Comparison of ENCODE assay signal across 7 mouse cellular contexts in the genomic region with DNA sequence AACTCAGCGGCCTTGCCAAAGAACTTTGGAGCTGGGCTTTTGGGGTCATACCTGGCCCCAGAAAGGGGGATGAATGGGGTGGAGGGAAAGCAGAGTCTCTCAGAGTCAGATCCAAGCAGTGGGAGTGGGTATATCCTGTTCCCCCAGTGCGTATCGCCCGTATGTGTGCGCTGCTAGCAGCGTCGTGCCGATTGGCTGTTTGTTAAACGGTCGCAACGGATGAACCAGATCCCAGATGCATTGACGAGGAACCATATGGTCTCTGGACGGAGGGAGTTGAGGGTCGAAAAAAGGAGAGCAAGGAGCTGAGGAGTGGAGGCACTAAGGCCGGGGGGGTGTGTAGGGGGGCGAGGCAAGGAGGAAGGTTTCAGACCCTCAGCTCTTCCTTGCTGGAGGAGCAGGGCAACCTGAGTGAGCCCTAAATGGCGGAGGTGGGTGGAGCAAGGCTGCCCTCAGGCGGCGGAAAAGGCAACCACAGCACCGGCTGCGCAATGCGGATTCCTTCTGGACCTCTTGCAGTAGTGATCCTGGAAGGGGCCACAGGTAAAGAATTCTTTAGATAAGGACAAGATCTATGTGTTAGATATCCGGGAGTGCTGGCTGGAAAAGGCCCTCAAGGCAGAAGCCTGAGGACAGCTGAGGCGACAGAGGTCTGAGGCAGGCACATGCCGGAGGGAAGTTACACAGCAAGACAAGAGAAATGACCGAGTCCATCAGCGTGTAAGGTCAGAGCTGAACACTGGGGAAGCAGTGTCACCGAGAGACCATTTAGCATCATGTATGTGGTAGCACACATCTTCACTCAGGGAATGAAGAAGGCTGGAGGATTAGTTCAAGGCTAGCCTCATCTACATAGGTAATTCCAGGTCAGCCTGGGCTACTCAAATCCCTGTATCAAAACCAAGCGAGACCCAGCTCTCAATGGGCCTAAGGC. TPM values are rescaled to one million over a fixed set of nuclear protein-coding genes. Genes with fewer than 3 reads are reported as not detected.
A peak's percentile ranks its signal among the peaks of the same experiment; 100 is the strongest.
DNase-seq lines count a peak whose midpoint lies in the region; ATAC-seq and TF ChIP-seq lines count a peak whose summit lies in the region.

No protein-coding gene starts in this region.

- peak; percentile 86 for TF ChIP-seq CTCF in left cerebral cortex, adult 2 months (IDR thresholded peaks at IDR 0.05)

- 10% methylated on average over 29 of the region's 29 CpGs for WGBS in hindbrain, embryonic 14.5 days

- peak; percentile 58 for DNase-seq in WW6 (ENCODE audit: low read depth, low spot score)
- DNase-seq in cerebellum, adult 9-11 months: peak; percentile 87
- DNase-seq in frontal cortex, adult 2 months (ENCODE audit: extremely low spot score in 1 of 2, low spot score in 1 of 2): peak; percentile 80 to 93
- peak; percentile 88 for DNase-seq in hindbrain, embryonic 14.5 days (ENCODE audit: low spot score)
- peak; percentile 85 to 88 for DNase-seq in left cerebral cortex, adult 2 months (ENCODE audit: extremely low spot score in 1 of 2, low spot score in 2 of 2)
- peak; percentile 83 for DNase-seq in right cerebral cortex, postnatal 25 days

- H3K4me1 ChIP-seq in hindbrain, embryonic 14.5 days (replicated peaks; ENCODE audit: control insufficient read depth, insufficient read depth, low read length): peaks cover 44% of the 10 kb centered on the region

- H3K36me3 ChIP-seq in hindbrain, embryonic 14.5 days (replicated peaks; ENCODE audit: control insufficient read depth, insufficient read depth): peaks cover 8% of the 10 kb centered on the region

- peak overlapping the region; percentile 96 for H3K27ac ChIP-seq in hindbrain, embryonic 14.5 days
- peak overlapping the region; percentile 78 for H3K27ac ChIP-seq in left cerebral cortex, adult 2 months

- H3K27me3 ChIP-seq in hindbrain, embryonic 14.5 days (ENCODE audit: control insufficient read depth, insufficient read depth, low read length): 0 out of 2 replicates have a peak, but pooled peaks cover 5% of the 10 kb centered on the region

- peak overlapping the region; percentile 90 for H3K4me3 ChIP-seq in hindbrain, embryonic 14.5 days (replicated peaks; ENCODE audit: low read length)
- H3K4me3 ChIP-seq in left cerebral cortex, adult 2 months: 0 out of 2 replicates have a peak overlapping the region, but pooled peaks have one; percentile 5

- peak; percentile 70 for ATAC-seq in hindbrain, embryonic 14.5 days (ENCODE audit: low FRiP score)
- ATAC-seq in megakaryocyte, adult 5-6 weeks (ENCODE audit: poor library complexity, severe bottlenecking): peak; percentile 72

- H3K9me3 ChIP-seq in hindbrain, embryonic 14.5 days (ENCODE audit: control insufficient read depth, low read length): no peaks in the 10 kb centered on the region

- H3K4me2 ChIP-seq in hindbrain, embryonic 14.5 days (replicated peaks): peak overlapping the region; percentile 96

- intact Hi-C loops in left cerebral cortex, adult 2 months (cut with DNase I): loop anchor here (1.0 kb wide), 1 partner anchor 18 kb away; no protein-coding TSS in a partner anchor

- H3K9ac ChIP-seq in hindbrain, embryonic 14.5 days: peak overlapping the region; percentile 98

RNA-seq across cellular contexts. Expression of a gene that starts 5.7 kb away (rescaled TPM):
- 132 and 134 TPM in 2 replicates for polyA plus RNA-seq in frontal cortex, adult 2 months (2012; rRNA removed)
- polyA plus RNA-seq in hindbrain, embryonic 14.5 days (2014; fragmentation: Nextera tagmentation; extraction: Ambion mirVana): 96.1 and 96.4 TPM in 2 replicates
- total RNA-seq in left cerebral cortex, adult 2 months (2021): 100 to 1,000 TPM; 304 to 311 TPM
- total RNA-seq in megakaryocyte, adult 5-6 weeks (2015): not detected in 2 replicates
- not detected in 2 replicates for total RNA-seq in megakaryocyte, adult 5-6 weeks (2017)

RNA-seq across cellular contexts. Expression of a gene that starts 9.3 kb away (rescaled TPM):
- 63.1 and 73.0 TPM in 2 replicates for polyA plus RNA-seq in frontal cortex, adult 2 months (2012; rRNA removed)
- 52.1 and 63.2 TPM in 2 replicates for polyA plus RNA-seq in hindbrain, embryonic 14.5 days (2014; fragmentation: Nextera tagmentation; extraction: Ambion mirVana)
- total RNA-seq in left cerebral cortex, adult 2 months (2021): 100 to 1,000 TPM; 106 to 118 TPM
- total RNA-seq in megakaryocyte, adult 5-6 weeks (2015): not detected in 2 replicates
- not detected in 2 replicates for total RNA-seq in megakaryocyte, adult 5-6 weeks (2017)

RNA-seq across cellular contexts. Expression of a gene that starts 26.3 kb away (rescaled TPM):
- 1,679 and 1,948 TPM in 2 replicates for polyA plus RNA-seq in frontal cortex, adult 2 months (2012; rRNA removed)
- polyA plus RNA-seq in hindbrain, embryonic 14.5 days (2014; fragmentation: Nextera tagmentation; extraction: Ambion mirVana): 510 and 527 TPM in 2 replicates
- total RNA-seq in left cerebral cortex, adult 2 months (2021): 1,000 to 10,000 TPM; 1,732 to 1,834 TPM
- total RNA-seq in megakaryocyte, adult 5-6 weeks (2015): 113 and 140 TPM in 2 replicates
- total RNA-seq in megakaryocyte, adult 5-6 weeks (2017): 322 and 392 TPM in 2 replicates

RNA-seq across cellular contexts. Expression of a gene that starts 32.7 kb away (rescaled TPM):
- polyA plus RNA-seq in frontal cortex, adult 2 months (2012; rRNA removed): 58.7 and 72.7 TPM in 2 replicates
- polyA plus RNA-seq in hindbrain, embryonic 14.5 days (2014; fragmentation: Nextera tagmentation; extraction: Ambion mirVana): 7.6 and 7.8 TPM in 2 replicates
- total RNA-seq in left cerebral cortex, adult 2 months (2021): 10 to 100 TPM; 62.3 to 67.7 TPM
- 0.18 TPM in 1 of 2 replicates, not detected in the other for total RNA-seq in megakaryocyte, adult 5-6 weeks (2015)
- 0.04 and 0.11 TPM in 2 replicates for total RNA-seq in megakaryocyte, adult 5-6 weeks (2017)

RNA-seq across cellular contexts. Expression of a gene that starts 42.3 kb away (rescaled TPM):
- 2.1 and 2.6 TPM in 2 replicates for polyA plus RNA-seq in frontal cortex, adult 2 months (2012; rRNA removed)
- polyA plus RNA-seq in hindbrain, embryonic 14.5 days (2014; fragmentation: Nextera tagmentation; extraction: Ambion mirVana): 4.4 and 5.4 TPM in 2 replicates
- 1 to 10 TPM; 2.2 to 2.4 TPM for total RNA-seq in left cerebral cortex, adult 2 months (2021)
- 0.02 and 0.07 TPM in 2 replicates for total RNA-seq in megakaryocyte, adult 5-6 weeks (2015)
- 0.40 and 0.69 TPM in 2 replicates for total RNA-seq in megakaryocyte, adult 5-6 weeks (2017)

Comparison
In these comparisons a context has a peak if more than half of its experiments do, and no peak if none do; other contexts are left out.
1. Peak in every context shown above with its lines: DNase-seq, ATAC-seq, H3K4me3 ChIP-seq and H3K27ac ChIP-seq.
2. RNA of a gene that starts 5.7 kb away (total RNA-seq): 304 to 311 TPM in left cerebral cortex, adult 2 months; not detected in megakaryocyte, adult 5-6 weeks; every median in the first group is over 100 times any median in the second.
3. RNA of a gene that starts 9.3 kb away (total RNA-seq): 106 to 118 TPM in left cerebral cortex, adult 2 months; not detected in megakaryocyte, adult 5-6 weeks; every median in the first group is over 100 times any median in the second.
4. RNA of a gene that starts 26.3 kb away (total RNA-seq): 1,732 to 1,834 TPM in left cerebral cortex, adult 2 months; 113 to 392 TPM in megakaryocyte, adult 5-6 weeks; every median in the first group is over 4 times any median in the second.